Mouse (Mus musculus): ENCODE measurements around the gene Nfasc.

DNA sequence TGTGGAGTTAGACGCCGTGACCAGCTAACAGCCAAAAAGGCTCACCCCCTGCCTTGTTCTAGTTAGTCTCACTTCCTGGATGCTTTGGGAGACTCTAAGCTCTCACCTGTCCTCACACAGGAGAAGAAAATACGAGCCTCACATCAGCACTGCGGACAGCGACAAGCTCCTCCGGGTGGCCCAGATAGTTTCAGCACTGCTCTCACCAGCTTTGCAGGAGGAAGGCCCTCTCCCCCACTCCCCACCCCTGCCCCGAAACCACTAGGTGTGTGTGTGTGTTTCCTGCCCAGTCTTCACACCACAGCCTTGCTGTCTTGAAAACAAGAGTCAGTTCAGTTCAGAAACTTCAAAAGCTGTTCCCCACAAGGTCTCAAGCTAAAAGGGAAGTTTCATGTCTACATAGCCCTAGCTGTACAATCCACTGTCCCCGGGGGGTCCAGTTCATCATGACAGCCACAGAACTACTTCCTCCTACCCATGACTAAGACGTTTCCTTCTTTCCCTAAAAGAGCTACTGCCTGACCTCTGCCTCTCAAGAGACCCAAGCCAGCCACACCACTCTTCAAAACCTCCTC, 7.6 kb downstream of the Nfasc start:
- TF ChIP-seq POLR2A (IDR thresholded peaks at IDR 0.05; ENCODE audit: borderline replicate concordance, control insufficient read depth, low read depth, low read length) (no peak), CTCF (IDR thresholded peaks at IDR 0.05; ENCODE audit: control insufficient read depth, insufficient read depth, low read length) (no peak)
